In genomic region chr9:35210542-35211474, GRCm38 (mm10) we compare ENCODE assay signal across 8 mouse cellular contexts. TPM values are rescaled to one million over a fixed set of nuclear protein-coding genes. Genes with fewer than 3 reads are reported as not detected.
DNase-seq lines count a peak whose midpoint lies in the region; ATAC-seq lines count a peak whose summit lies in the region.

Gene Foxred1 (minus strand): TSS chr9:35211055.

- H3K9me3 ChIP-seq in intestine, embryonic 14.5 days (ENCODE audit: control insufficient read depth, low read length) = no peaks in the 10 kb centered on the region

- 1% methylated on average over 72 of the region's 72 CpGs for WGBS in intestine, embryonic 14.5 days

- peaks cover 64% of the 10 kb centered on the region for H3K36me3 ChIP-seq in intestine, embryonic 14.5 days (ENCODE audit: control insufficient read depth, insufficient read depth, low read length)

- peak within 1 kb of the TSS; percentile 87 for H3K4me2 ChIP-seq in intestine, embryonic 14.5 days (ENCODE audit: low read length)

- H3K27ac ChIP-seq in intestine, embryonic 14.5 days (ENCODE audit: low read depth) = peak within 1 kb of the TSS; percentile 79

- peak; percentile 100 for ATAC-seq in intestine, embryonic 14.5 days (replicated peaks; ENCODE audit: low FRiP score, low TSS enrichment, low read depth)

- peaks cover 6% of the 10 kb centered on the region for H3K4me1 ChIP-seq in intestine, embryonic 14.5 days (replicated peaks; ENCODE audit: control insufficient read depth, insufficient read depth, low read length)

- peak; percentile 96 to 98 for DNase-seq in adrenal gland, adult 18-20 months (ENCODE audit: low spot score in 2 of 2)
- peak; percentile 100 for DNase-seq in embryo, embryonic 11 days
- DNase-seq in gastrocnemius, postnatal 25 days = peak; percentile 99
- DNase-seq in intestine, embryonic 14.5 days (ENCODE audit: low spot score) = peak; percentile 99
- peak; percentile 99 for DNase-seq in left cerebral cortex, postnatal 14 days (ENCODE audit: low spot score in 2 of 2)
- peak; percentile 99 for DNase-seq in mesoderm, embryonic 11.5 days (ENCODE audit: low read depth, low spot score)
- peak; percentile 99 for DNase-seq in right cerebral cortex, postnatal 36 days (ENCODE audit: low spot score in 2 of 2)
- DNase-seq in yolk sac, embryonic 10.5 days (ENCODE audit: low spot score) = peak; percentile 99

- intact Hi-C loops in left cerebral cortex, postnatal 14 days (cut with DNase I) = loop anchor here (2.0 kb wide), 1 partner anchor 56 kb away; the partner anchor contains the start of genes Fam118b and Rpusd4

- no peaks in the 10 kb centered on the region for H3K27me3 ChIP-seq in intestine, embryonic 14.5 days (replicated peaks; ENCODE audit: control insufficient read depth, insufficient read depth, low read length)

- H3K4me3 ChIP-seq in intestine, embryonic 14.5 days (ENCODE audit: low read depth, low read length) = peak within 1 kb of the TSS; percentile 96

- H3K9ac ChIP-seq in intestine, embryonic 14.5 days (ENCODE audit: low read length) = peak within 1 kb of the TSS; percentile 87

RNA-seq across cellular contexts. Expression of gene Foxred1, which starts in this region (rescaled TPM):
- total RNA-seq in adrenal gland, adult 18-20 months (2021) = 10 to 100 TPM; 51.2 to 70.5 TPM
- 10 to 100 TPM; 21.5 to 22.1 TPM for total RNA-seq in gastrocnemius, postnatal 25 days (2021)
- polyA plus RNA-seq in intestine, embryonic 14.5 days (2014; fragmentation: Nextera tagmentation; extraction: Ambion mirVana) = 39.9 and 40.9 TPM in 2 replicates
- total RNA-seq in left cerebral cortex, postnatal 14 days (2021) = 10 to 100 TPM; 36.3 to 37.0 TPM

Comparison
In these comparisons a context has a peak if more than half of its experiments do, and no peak if none do; other contexts are left out.
1. Peak in every context shown above with its lines: DNase-seq, ATAC-seq, H3K4me3 ChIP-seq and H3K27ac ChIP-seq.